Mouse (Mus musculus) kidney, adult 2 months (tissue): Measurements from ENCODE around the gene Zfp189.

Experiments
- CTCF ChIP-seq: fragments of 200-500 bp; conservative IDR thresholded peaks from 2 replicates; pipeline ENCODE4 v1.5.1; 2011; ENCODE audit warnings: low read depth, mild to moderate bottlenecking, control low read depth, low read length, moderate library complexity, mixed read lengths; ENCODE audit not compliant: insufficient read depth, insufficient read length
- POLR2A ChIP-seq: fragments of 200-500 bp; IDR thresholded peaks from one replicate; pipeline ENCODE4 v1.6.1; 2011; ENCODE audit warnings: low read depth, low read length, control low read depth

- TF ChIP-seq CTCF (no peak), POLR2A (no peak)
Observed at GRCm38 (mm10) chr4:49521346-49521745, 370 bp downstream of the Zfp189 start.
